Mouse (Mus musculus) spleen, postnatal 14 days (tissue): ENCODE results near the gene Npcd.
"Not testable (repeated sequence)": the region's sequence is repeated elsewhere in the genome, so short reads cannot be mapped to it uniquely, and the experiment has no call there.

Source experiments
- DNase-seq, 2 experiments: peaks; one replicate each; pipeline ENCODE4 v3.0.0; 2021 to 2022; ENCODE audit warnings: low spot score in 2 of 2

Gene Npcd

DNA sequence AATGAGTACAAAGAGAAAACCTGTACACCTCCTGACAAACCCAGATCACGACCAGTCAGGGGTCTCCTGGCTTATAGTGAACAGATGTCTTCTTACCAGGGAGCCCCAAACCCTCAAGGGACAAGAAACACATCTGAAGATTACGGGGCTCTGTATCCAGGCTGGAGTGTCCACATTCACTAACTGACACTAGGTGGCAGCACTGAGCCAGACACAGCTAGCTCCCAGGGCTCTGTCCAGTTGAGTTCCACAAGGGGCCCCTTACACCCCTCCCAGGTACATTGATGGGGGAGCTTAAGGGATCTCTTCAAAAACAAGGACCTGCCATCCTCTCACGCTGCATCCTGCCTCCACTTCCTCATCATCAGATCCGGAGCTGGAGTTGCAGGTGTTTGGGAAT lies 3.6 kb downstream of the Npcd start:
- peak; percentile 33 to 69 for DNase-seq

DNA sequence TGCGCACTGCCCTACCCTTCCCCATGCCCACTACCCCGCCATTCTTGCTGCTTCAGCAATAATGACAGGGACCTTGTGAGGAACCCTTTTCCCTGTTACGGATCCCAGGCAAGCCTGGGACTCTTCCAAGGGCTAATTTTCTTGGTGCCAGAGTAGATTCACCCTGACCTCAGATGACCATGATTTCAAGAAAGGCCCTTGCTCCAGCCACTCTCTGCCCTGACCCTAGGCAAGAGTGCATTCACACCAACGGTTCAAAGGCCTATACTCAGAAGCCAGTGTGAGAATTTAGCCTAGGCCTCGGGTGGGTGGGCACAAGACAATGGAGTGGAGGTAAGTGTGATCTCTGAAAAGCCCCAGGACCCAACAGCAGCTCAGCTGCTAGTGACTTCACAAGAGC lies 4.6 kb downstream of the Npcd start:
- DNase-seq: no peak

DNA sequence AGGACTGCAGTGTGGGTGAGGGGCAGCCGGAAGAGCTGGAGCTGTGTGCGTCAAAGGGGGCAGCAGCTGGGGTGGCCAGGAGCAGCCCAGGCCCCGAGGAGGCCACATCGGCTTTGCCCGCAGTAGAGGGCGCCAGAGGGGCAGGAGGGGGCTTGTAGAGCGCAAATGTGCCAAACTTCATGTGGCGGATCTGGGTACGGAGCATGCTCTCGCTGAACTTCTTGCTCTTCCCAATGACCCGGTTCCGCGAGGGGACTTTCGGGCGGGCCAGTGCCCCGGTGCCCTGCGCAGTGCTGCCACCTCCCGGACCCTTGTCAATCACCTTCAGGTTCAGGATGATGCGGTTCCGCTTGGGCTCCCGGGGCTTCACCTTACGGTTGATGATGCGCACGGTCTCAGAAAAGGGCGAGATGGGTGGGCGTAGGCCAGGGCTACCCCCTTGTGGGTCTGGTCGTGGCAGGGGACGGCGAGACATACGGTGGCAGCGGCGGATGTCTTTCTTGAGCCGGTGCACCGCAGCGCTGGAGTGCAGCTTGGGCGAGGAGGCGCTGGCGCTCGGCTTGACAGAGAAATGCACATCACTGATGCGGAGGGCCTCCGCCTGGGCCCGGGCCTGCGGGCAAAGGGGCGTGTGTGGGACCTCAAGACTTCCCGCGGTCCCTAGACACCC lies 5.5 kb downstream of the Npcd start:
- no peak for DNase-seq

DNA sequence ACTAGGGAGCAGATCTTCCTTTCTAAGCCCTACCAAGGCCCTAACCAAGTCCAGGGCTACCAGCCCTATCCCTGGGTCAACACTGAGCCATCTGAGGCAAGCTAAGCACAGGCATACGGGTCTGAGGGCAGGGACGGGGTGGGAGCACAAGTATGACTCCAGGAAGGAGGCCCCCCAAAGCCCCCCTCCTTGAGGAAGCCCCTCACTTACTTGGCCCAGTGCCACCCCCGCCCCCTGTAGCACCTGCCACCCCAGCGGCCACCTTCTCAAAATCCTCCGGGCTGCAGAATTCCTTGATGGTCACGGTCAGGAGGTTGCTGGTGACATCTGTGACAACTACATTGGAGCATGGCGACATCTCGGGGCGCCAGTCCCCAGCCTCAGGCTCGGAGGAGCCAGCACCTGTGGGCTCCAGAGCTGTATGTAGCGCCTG lies 6.2 kb downstream of the Npcd start:
- no peak for DNase-seq

DNA sequence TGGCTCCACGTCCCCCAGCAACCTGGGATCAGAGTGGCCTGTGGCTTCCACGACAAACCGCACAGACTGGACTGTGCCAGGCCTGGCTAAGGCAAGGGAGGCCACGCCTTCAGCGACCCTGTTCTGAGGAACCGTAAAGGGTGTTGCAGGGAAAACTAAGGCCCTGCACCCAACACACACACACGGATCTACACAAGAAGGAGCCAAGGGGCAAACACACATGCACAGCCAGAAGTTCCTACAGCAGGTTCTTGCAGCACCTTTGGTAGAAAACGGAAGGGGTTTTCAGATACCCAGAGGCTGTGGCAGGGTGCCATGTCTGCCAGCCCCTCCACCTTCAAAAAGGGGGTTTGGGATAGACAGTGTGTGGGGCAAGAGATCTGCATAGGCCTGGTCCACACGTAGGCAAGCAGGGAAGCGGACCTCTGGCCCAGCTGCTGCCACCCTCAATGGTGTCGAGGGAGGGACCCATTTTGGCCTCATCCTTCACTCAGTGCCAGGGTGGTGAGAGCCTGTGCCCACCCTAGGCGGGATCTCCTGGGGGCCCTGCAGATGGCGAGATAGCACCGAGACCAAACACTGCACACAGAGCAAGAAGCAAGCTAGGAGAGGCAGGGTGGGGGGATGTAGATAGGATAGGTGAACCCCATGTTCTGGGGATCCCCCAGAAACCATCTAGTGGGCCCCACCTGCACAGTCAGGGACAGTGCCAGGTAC lies 6.8 kb downstream of the Npcd start:
- no peak for DNase-seq

DNA sequence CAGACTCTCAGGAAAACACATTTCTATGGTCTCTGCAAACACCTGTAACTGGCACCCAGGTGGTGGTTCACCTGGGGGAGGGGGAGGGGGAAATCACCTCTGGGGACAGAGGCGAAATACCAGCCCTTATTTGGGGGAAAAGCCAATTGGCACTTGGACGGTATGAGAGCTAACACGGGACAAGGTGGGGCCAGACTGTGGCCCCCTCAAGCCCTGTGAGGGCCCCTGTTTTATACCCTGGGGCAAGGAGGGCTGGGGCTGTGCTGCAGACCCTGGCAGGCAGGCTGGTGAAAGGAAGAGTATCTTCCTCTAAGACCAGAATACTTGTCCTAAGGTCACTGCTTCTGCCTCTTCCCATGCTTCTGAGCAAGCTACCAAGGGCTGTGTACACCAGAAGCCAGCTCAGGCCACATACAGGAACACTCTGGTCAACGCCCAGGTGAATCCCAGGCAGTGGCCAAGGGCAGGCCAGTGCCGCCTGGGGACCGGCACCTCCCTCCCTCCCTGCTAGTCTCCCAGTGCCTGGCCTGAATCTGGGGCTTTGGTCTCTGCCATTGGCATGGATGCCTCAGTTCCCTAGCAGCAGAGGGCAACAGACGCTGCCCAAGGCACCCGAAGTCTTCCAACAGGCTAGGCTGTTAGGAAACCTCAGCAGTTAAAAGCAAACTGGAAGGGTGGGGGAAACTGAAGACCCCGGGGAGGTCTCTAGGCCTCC lies 7.7 kb downstream of the Npcd start:
- no peak for DNase-seq

DNA sequence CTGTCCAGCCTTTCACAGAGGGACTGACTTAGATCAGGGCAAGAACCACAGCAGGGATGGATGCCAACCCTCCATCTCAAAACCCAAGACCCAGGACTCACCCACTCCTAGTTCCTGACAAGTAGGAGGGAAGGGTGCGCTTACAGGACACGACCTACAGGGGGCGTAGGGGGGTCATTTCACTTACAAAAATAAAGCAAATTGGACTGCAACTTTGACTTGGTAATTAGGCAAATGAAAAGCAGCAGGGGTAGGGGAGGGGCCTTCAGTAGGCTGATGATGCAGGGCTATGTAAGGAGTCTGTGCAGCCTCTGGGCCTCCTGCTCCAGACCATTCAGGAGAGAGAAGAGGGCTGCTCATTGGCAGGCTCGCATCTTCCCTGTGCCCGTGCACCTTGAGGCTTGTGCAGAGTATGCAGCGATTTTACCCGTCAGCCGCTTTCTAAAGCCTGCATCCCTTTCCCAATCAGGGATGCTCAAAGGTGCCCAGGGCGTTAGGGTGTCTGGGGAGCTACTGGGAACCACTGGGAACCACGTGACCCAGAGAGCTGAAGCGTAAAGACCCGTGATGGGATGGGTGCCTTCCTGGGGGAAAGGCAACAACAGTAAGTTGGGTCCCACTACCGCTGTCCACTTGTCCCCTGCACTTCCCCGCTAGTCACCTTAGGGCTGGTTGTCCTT lies 8.8 kb downstream of the Npcd start:
- no peak for DNase-seq

DNA sequence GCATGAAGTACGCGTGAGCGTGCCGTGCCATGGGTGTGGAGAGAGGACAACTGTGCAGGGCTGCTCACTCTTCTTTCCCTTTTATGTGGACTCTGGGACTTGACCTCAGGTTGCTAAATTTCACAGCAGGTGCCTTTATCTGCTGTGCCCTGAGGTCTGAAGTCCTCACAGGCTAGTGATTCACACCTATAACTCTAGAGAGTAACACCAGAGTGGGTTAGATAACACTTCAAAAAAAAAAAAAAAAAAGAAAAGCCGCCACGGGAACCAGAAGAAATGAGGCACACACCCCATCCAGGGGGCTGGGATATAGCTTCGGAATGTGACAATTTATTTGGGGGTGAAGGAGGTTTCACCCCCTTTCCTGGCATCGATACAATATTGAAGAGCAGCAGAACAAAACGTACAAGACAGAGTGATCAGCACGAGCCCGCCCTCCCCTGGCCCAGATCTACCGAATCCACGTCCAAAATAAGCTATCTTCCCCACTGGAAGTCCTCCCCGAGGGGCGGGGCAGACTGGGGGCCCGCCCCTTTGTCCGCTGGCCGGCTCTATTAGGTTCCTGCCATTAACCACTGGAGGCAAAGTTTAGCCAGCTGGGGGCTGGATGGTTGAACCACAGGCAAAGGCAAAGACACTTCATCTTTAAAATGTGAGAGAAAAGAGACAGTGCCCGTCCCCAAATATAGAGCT lies 10.3 kb downstream of the Npcd start:
- DNase-seq: peak in 1 of 2 experiments; percentile 28

DNA sequence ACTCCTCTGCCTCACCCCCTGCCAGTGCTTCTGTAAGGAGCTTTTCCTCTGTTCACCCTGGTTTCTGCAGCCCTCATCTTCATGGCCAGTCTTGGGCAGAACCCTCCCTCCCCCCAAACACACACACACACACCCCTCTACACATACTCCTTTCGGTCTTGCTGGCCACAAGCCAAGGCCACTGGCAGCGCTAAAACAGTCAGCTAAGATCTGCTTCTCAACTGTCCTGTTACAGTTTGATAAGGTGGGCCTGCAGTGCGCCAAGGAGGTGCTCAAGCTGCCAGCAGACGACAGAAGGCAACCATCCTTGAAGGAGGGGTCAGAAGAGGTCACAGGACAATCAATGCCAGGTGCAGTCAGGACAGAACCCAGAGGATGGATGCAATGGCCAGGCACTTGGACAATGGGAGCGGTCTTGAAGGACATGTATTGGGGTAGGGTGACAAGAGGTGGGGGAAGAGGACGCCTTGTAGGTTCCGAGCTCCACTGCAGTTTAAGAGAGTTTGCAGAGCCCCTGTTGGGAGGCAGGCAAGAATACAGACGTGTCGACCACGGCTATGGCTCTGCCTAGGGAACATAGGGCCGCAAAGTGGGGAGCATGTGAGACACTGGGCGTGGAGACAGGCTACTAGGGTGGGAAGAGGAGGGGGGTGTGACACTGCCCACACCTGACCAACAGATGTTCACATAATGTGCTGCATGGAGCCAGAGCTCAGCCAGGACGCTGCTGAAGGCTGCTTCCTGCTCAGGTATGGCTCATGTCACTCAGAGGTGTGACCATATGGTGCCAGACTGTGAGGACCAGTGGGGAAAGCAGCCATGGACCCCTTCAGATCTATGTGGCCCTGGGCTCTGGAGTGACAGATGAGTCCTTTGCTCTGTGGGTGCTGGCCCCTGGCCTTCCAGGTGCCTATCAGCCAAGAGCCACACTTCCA lies 11.5 kb downstream of the Npcd start:
- peak in 1 of 2 experiments; percentile 40 for DNase-seq

DNA sequence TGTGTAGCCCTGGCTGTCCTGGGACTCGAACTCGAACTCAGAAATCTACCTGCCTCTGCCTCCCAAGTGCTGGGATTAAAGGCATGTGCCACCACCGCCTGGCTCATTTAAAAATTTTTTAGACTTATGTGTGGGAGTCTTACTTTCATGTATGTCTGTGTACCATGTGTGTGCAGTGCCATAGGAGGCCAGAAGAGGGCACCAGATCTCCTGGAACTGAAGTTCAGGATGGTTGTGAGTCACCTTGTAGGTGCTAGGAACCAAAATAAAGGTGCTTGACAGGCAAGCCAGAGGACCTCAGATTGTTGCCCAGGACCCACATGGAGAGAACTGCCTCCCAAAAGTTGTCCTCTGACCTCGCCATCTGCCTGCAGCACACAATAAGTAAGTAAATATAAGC lies 15.7 kb downstream of the Npcd start:
- no peak for DNase-seq

DNA sequence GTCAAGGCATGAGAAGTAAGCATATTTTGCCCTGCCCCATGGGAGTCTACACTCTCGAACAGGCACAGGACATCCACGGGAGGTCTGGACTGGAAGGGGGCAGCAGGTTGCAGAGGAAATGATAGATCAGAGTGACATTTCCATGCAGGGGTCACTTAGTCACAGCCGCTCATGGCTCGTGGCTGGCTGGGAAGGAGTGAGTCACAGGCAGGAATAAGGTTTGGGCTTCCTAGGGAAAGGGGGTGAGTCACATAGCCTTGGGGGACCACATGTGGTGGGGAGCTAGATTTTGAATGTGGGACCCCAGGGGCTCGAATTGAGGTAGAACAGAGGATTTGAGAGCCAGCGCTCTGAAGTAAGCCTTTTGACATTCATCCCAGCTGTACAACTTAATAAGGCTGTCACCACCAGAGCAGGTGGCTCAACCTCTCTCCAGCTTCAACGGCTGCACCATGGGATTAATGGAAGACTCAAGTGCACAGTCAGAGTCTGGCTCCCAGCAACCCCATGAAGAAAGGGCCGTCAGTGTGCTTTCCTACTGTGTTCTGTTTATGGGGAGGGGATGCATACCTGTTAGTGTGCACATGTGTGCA lies 20.3 kb downstream of the Npcd start:
- no peak for DNase-seq

DNA sequence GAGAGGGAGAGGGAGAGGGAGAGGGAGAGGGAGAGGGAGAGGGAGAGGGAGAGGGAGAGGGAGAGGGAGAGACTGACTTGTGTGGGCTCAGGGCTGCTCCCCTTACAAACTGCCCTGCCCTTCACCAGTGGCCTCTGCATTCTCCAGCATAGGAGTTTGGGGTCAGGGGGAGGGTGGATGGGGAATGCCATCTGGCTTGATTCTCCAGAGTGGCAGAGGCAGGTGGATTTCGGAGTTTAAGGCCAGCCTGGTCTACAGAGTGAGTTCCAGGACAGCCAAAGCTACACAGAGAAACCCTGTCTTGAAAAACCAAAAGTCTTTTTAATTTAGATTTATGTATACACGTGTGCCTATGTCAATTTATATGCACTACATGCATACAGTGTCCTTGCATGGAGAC lies 21.2 kb downstream of the Npcd start:
- not testable (repeated sequence) for DNase-seq

DNA sequence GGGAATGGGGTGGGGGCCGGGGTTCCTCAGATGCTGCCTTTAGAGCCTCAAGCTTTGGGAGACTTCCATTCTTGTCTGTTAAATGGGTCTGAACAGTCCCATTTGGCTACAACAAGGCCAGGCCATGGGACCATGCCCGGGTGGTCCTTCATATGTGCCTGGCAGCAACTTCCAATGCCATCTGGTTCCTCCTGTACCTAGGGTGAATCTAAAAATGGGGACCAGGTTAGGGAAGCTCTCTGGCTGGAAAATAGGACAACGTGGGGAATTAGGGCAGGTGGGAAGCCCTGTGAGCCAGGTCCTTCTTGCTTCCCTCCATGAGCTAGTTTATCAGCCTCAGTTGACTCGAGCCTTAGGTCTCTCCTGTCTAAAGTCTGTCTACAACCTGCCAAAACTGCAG lies 23.0 kb downstream of the Npcd start:
- no peak for DNase-seq

DNA sequence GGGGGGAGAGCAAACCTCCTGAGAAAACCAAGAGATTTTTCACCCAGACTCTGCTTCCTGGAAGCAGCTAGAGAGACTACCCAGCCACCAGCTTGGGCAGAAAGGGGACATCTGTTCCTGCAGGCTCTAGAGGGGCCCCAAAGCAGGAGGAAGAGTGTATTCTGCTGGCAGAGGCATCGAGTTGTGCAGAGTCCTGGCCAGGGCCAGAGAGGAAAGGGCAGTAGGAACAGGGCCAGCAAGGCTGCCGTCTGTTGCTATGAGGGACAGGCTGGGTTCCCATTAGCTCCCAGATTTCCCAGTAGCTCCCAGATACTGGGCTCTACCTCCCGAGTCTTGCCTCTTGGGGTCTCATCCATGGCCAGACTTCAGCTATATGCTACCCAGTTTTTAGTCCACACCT lies 24.0 kb downstream of the Npcd start:
- DNase-seq: no peak

DNA sequence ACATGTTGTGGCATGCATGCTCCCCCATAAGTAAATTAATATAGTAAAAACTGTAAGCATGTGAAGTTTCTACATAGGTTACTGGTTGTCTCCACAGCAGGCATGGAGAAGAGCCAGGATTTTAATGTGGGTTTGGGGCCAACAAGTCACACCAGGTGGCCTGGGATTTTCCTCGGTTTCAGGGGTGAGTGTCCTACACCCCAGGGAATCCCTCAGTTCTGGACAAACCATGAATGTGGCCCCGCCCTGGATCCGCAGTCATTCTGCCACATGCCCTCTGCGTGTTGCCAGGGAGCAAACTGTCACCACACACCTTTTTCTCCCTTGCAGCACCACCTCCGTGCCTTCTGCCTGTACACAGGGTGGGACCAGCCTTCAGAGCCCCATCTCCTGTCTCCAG lies 25.4 kb downstream of the Npcd start:
- no peak for DNase-seq

DNA sequence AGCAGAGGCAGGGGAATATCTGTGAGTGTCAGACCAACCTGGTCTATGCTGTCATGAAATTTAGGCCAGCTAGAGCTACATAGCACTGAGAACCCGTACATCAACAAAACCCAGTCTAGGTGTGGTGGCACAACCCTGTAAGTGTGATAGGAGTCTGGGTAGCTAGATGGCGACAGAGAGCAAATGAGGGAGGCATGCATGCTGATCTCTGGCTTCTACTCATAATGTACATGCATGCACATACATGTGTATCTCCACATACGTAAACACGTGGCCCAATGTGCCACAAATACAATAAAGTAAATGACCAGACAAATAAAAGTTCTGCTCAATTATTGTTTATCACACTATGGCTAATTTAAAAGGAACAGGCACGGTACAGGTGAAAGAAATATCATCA lies 25.9 kb downstream of the Npcd start:
- peak in 1 of 2 experiments; percentile 31 for DNase-seq

DNA sequence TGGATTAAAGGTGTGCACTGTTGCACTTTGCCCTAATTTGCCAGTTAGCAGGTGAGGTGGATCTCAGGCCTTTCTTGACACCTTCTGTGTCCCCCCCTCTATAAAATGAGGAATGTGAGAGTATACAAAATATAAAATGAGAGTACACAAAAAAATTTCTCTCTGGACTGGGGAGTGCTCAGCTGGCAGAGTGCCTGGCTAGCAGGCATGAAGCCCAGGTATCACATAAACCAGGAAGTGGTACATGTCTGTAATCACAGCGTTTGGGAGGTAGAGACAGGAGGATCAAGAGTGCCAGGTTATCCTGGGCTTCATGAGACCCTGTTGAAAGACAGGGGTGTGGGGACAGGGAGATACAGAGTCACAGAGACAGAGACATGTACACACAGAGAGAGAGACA lies 27.0 kb downstream of the Npcd start:
- DNase-seq: no peak

DNA sequence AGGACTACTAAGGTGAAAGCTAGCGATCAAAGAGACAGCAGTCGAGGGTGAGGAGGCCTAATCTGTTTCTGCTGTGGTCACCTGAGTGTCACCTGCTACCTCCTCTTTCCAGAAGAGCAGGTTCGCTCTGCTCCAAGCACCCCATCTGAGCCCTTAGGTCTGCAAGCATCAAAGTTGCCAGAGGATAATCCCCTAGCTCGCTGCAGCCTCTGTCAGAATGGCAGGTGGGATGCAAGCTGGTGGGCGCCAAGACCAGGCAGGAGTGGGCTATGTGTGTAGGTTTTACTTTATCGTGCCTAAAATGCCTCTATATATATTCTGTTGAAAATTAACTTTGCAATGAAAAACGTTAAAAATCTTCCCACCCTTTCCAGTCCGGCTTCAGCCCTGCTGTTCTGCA lies 28.8 kb downstream of the Npcd start:
- no peak for DNase-seq

DNA sequence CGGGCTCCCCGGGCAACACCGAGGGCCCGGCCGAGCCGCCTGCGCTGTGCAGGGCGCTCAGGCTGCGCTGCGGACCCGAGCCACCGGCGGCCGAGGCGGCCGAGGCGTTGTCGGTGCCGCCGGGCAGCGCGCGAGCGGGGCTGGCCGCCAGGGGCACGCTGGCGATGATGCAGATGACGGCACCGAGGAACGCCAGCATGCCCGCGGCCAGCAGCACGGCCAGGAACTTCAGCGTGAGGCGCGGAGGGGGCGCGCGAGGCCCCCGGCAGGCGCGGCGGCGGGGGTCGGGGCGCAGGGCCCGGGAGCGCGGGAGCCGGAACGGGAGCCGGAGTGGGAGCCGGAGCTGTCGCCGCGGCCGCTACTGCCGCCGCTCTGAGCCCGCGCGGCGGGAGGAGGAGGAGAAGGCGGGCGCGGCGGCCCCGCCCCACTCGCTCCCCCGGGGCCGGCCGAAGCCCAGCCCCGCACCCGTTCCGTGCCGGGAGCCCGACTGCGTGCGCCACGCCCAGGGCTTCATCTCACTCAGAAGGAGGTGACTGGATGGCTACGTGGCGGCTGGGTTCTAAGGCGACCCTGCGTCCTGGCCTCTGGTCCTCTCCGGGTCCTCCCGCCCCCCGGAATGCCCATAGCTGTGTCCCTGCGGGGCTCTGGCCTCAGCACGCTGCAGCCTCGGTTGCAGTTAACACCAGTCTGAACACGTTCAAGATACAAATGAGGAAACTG lies 29.5 kb downstream of the Npcd start, which contains the start of gene Nptxr:
Gene Nptxr, minus strand, starts transcription at position 415 of the 720 bp plus-strand sequence.
- DNase-seq: no peak
